In genomic region chr17:31429402-31429801, GRCm38 (mm10) we compare ENCODE assay signal across 13 mouse cellular contexts. TPM values are rescaled to one million over a fixed set of nuclear protein-coding genes. Genes with fewer than 3 reads are reported as not detected.
A peak's percentile ranks its signal among the peaks of the same experiment; 100 is the strongest.
DNase-seq lines count a peak whose midpoint lies in the region; ATAC-seq and TF ChIP-seq lines count a peak whose summit lies in the region.
"Had no signal": no experiment of that assay in that cellular context is flagged by ENCODE, and none has a peak within 500 bp of the region (broad histone marks: within the 10 kb centered on the region; RNA-seq: fewer than 3 reads in every experiment).

No protein-coding gene starts in this region.

- peaks cover 4% of the 10 kb centered on the region; the same call in 1 of the 2 replicates for H3K36me3 ChIP-seq in hindbrain, postnatal 0 days (ENCODE audit: insufficient read depth, low read length)
- H3K36me3 ChIP-seq in hindbrain, embryonic 13.5 days: peaks cover 28% of the 10 kb centered on the region
- no peaks in the 10 kb centered on the region for H3K36me3 ChIP-seq in stomach, postnatal 0 days (ENCODE audit: control insufficient read depth, insufficient read depth, low read length)
- H3K36me3 ChIP-seq: liver, embryonic 15.5 days had no signal

- H3K4me3 ChIP-seq in hindbrain, postnatal 0 days (ENCODE audit: low read length): no peak overlapping the region
- H3K4me3 ChIP-seq in hindbrain, embryonic 13.5 days: no peak overlapping the region
- no peak overlapping the region for H3K4me3 ChIP-seq in bone marrow, adult 2 months (replicated peaks; ENCODE audit: control insufficient read depth, low read depth, low read length)
- H3K4me3 ChIP-seq in stomach, postnatal 0 days (ENCODE audit: low read depth, low read length): no peak overlapping the region
- H3K4me3 ChIP-seq: heart, embryonic 10.5 days; liver, embryonic 15.5 days; midbrain, embryonic 15.5 days had no signal

- H3K27me3 ChIP-seq in hindbrain, postnatal 0 days (ENCODE audit: insufficient read depth, low read length): no peaks in the 10 kb centered on the region
- peaks cover 6% of the 10 kb centered on the region for H3K27me3 ChIP-seq in hindbrain, embryonic 13.5 days
- no peaks in the 10 kb centered on the region for H3K27me3 ChIP-seq in stomach, postnatal 0 days (ENCODE audit: control insufficient read depth, insufficient read depth, low read length)
- H3K27me3 ChIP-seq: midbrain, embryonic 15.5 days had no signal

- H3K4me1 ChIP-seq in hindbrain, postnatal 0 days (ENCODE audit: insufficient read depth, low read length): peaks cover 11% of the 10 kb centered on the region
- H3K4me1 ChIP-seq in hindbrain, embryonic 13.5 days (replicated peaks): peaks cover 40% of the 10 kb centered on the region
- H3K4me1 ChIP-seq in bone marrow, adult 2 months (ENCODE audit: control insufficient read depth, insufficient read depth, low read length): no peaks in the 10 kb centered on the region
- H3K4me1 ChIP-seq in stomach, postnatal 0 days (replicated peaks; ENCODE audit: control insufficient read depth, insufficient read depth): peaks cover 5% of the 10 kb centered on the region
- H3K4me1 ChIP-seq: liver, embryonic 15.5 days had no signal

- no peak for TF ChIP-seq POLR2A in bone marrow, adult 2 months (IDR thresholded peaks at IDR 0.05; ENCODE audit: borderline replicate concordance, control insufficient read depth, low read depth, low read length)

- TF ChIP-seq CTCF in hindbrain, postnatal 0 days (IDR thresholded peaks at IDR 0.05; ENCODE audit: low read depth): peak; percentile 68
- peak; percentile 47; the same call in 1 of the 2 replicates for TF ChIP-seq CTCF in bone marrow, adult 2 months (IDR thresholded peaks at IDR 0.05; ENCODE audit: control insufficient read depth, insufficient read depth, low read length)
- peak; percentile 66 for TF ChIP-seq CTCF in stomach, postnatal 0 days (IDR thresholded peaks at IDR 0.05; ENCODE audit: low read depth)

- 95% methylated on average over 2 of the region's 2 CpGs for WGBS in hindbrain, postnatal 0 days
- 100% methylated on average over 2 of the region's 2 CpGs for WGBS in hindbrain, embryonic 13.5 days
- WGBS in bone marrow, adult 2 months: 82% methylated on average over 2 of the region's 2 CpGs
- WGBS in stomach, postnatal 0 days: 98% methylated on average over 2 of the region's 2 CpGs

- no peak overlapping the region for H3K4me2 ChIP-seq in hindbrain, postnatal 0 days (ENCODE audit: low read depth, low read length)
- H3K4me2 ChIP-seq in hindbrain, embryonic 13.5 days: no peak overlapping the region
- no peak overlapping the region for H3K4me2 ChIP-seq in stomach, postnatal 0 days (replicated peaks; ENCODE audit: low read depth)
- H3K4me2 ChIP-seq: liver, embryonic 15.5 days; midbrain, embryonic 15.5 days had no signal

- ATAC-seq in hindbrain, postnatal 0 days: no peak
- no peak for ATAC-seq in hindbrain, embryonic 13.5 days (ENCODE audit: low FRiP score)
- ATAC-seq in stomach, postnatal 0 days (ENCODE audit: low FRiP score, low TSS enrichment): no peak
- ATAC-seq: hindbrain, embryonic 16.5 days; midbrain, embryonic 15.5 days had no signal

- no peak for DNase-seq in hindbrain, postnatal 0 days (ENCODE audit: low spot score)
- DNase-seq in thymus, postnatal 14 days: peak; percentile 19
- DNase-seq in thymus, postnatal 36 days: no peak
- no peak for DNase-seq in stomach, postnatal 0 days (ENCODE audit: low spot score)
- DNase-seq in left cerebral cortex, postnatal 36 days (ENCODE audit: low spot score in 2 of 2): no peak
- DNase-seq in left cerebral cortex, postnatal 10 days (ENCODE audit: extremely low spot score in 1 of 2, low spot score in 2 of 2): no peak
- DNase-seq: layer of hippocampus, adult 9-11 months had no signal

- H3K27ac ChIP-seq in hindbrain, postnatal 0 days: no peak overlapping the region
- H3K27ac ChIP-seq in hindbrain, embryonic 13.5 days: no peak overlapping the region
- H3K27ac ChIP-seq in bone marrow, adult 2 months (ENCODE audit: control insufficient read depth, insufficient read depth, low read depth, low read length, poor library complexity): no peak overlapping the region
- no peak overlapping the region for H3K27ac ChIP-seq in stomach, postnatal 0 days (replicated peaks)
- H3K27ac ChIP-seq: heart, embryonic 10.5 days; liver, embryonic 15.5 days; midbrain, embryonic 15.5 days had no signal

- H3K9ac ChIP-seq in hindbrain, postnatal 0 days (replicated peaks; ENCODE audit: low read length): no peak overlapping the region
- no peak overlapping the region for H3K9ac ChIP-seq in hindbrain, embryonic 13.5 days
- no peak overlapping the region for H3K9ac ChIP-seq in stomach, postnatal 0 days (ENCODE audit: low read length)
- H3K9ac ChIP-seq: liver, embryonic 15.5 days; midbrain, embryonic 15.5 days had no signal

- 0 out of 2 replicates have a peak, but pooled peaks cover 5% of the 10 kb centered on the region for H3K9me3 ChIP-seq in hindbrain, postnatal 0 days (ENCODE audit: low read length)
- H3K9me3 ChIP-seq in hindbrain, embryonic 13.5 days: peaks cover 6% of the 10 kb centered on the region; the same call in 1 of the 2 replicates
- H3K9me3 ChIP-seq in stomach, postnatal 0 days (ENCODE audit: control insufficient read depth, low read length): no peaks in the 10 kb centered on the region
- H3K9me3 ChIP-seq: heart, embryonic 10.5 days; liver, embryonic 15.5 days; midbrain, embryonic 15.5 days had no signal

- intact Hi-C loops in left cerebral cortex, postnatal 36 days (cut with DNase I): loop anchor here (5.0 kb wide), 1 partner anchor 42 kb away; the partner anchor contains the start of gene Pde9a
- intact Hi-C loops in left cerebral cortex, postnatal 10 days (cut with DNase I): no loop called here

- TF ChIP-seq EP300 in stomach, postnatal 0 days (optimal IDR thresholded peaks at IDR 0.05): no peak

RNA-seq across cellular contexts. Expression of gene Pde9a, which starts 43.4 kb away (rescaled TPM):
- 34.4 and 39.8 TPM in 2 replicates for total RNA-seq in hindbrain, postnatal 0 days (2014; rRNA removed)
- polyA plus RNA-seq in hindbrain, postnatal 0 days (2015; fragmentation: Nextera tagmentation; extraction: Ambion mirVana): 35.2 and 36.3 TPM in 2 replicates
- polyA plus RNA-seq in hindbrain, embryonic 13.5 days (2015; fragmentation: Nextera tagmentation; extraction: Ambion mirVana): 36.7 and 37.8 TPM in 2 replicates
- 1.3 and 2.9 TPM in 2 replicates for polyA plus RNA-seq in bone marrow, adult 2 months (2011; ENCODE audit: insufficient read depth, insufficient read length, low replicate concordance, missing spikeins)
- 11.6 and 12.1 TPM in 2 replicates for polyA plus RNA-seq in stomach, postnatal 0 days (2015; fragmentation: Nextera tagmentation; extraction: Ambion mirVana)
- 10 to 100 TPM; 19.7 to 30.6 TPM for total RNA-seq in left cerebral cortex, postnatal 36 days (2021)
- total RNA-seq in left cerebral cortex, postnatal 10 days (2021): 10 to 100 TPM; 32.8 to 41.4 TPM
